Mouse (Mus musculus): ENCODE measurements around the gene Zdhhc14. TPM values are rescaled to one million over a fixed set of nuclear protein-coding genes. Genes with fewer than 3 reads are reported as not detected.
A peak's percentile ranks its signal among the peaks of the same experiment; 100 is the strongest.

Zdhhc14 gene
- total RNA-seq, 2 experiments from 2014 or later: 25.9 to 29.4 TPM

GRCm38 (mm10) chr17:5545065-5545464, 52.7 kb downstream of the Zdhhc14 start:
- no peak for DNase-seq (ENCODE audit: extremely low spot score in 1 of 2, low spot score in 2 of 2)

DNA sequence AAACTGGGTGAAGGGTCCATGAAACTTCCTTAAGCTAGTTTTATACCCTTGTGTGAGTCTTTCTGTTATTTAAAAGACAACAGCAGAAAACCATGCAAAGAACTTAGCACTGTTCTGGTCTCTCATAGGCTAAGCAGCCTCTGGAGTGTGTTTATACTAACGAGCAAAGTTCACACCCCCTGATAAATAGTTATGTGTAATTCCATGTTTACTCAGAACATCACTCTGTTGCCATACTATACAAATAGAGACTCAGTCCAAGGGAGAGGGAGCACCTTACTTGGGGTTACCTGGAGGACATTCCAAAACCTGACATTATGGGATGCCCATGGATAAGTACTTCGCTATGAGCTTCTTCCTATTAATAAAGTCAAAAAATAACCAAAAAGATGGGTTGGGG, 56.2 kb downstream of the Zdhhc14 start:
- intact Hi-C loops (cut with DNase I): no loop called here
- DNase-seq (ENCODE audit: extremely low spot score in 1 of 2, low spot score in 2 of 2): no peak

More at GRCm38 (mm10) chr17:5545065-5545464, 52.7 kb downstream of the Zdhhc14 start:
- intact Hi-C loops (cut with DNase I): no loop called here

- intact Hi-C loops (cut with DNase I): no loop called here
- DNase-seq (ENCODE audit: extremely low spot score in 1 of 2, low spot score in 2 of 2): no peak
Observed at GRCm38 (mm10) chr17:5549460-5549859, 57.1 kb downstream of the Zdhhc14 start.

GRCm38 (mm10) chr17:5550444-5550843, 58.1 kb downstream of the Zdhhc14 start:
- intact Hi-C loops (cut with DNase I): loop anchor here (5.0 kb wide), 1 partner anchor 58 kb away; the partner anchor contains the start of gene Zdhhc14
- DNase-seq (ENCODE audit: extremely low spot score in 1 of 2, low spot score in 2 of 2): peak; percentile 40 to 54

GRCm38 (mm10) chr17:5551136-5551535, 58.8 kb downstream of the Zdhhc14 start:
- intact Hi-C loops (cut with DNase I): loop anchor here (5.0 kb wide), 1 partner anchor 59 kb away; the partner anchor contains the start of gene Zdhhc14

GRCm38 (mm10) chr17:5552036-5552760, 59.8 kb downstream of the Zdhhc14 start:
- intact Hi-C loops (cut with DNase I): loop anchor here (5.0 kb wide), 1 partner anchor 60 kb away; the partner anchor contains the start of gene Zdhhc14
- DNase-seq (ENCODE audit: extremely low spot score in 1 of 2, low spot score in 2 of 2): no peak

More at GRCm38 (mm10) chr17:5551136-5551535, 58.8 kb downstream of the Zdhhc14 start:
- DNase-seq (ENCODE audit: extremely low spot score in 1 of 2, low spot score in 2 of 2): no peak

DNA sequence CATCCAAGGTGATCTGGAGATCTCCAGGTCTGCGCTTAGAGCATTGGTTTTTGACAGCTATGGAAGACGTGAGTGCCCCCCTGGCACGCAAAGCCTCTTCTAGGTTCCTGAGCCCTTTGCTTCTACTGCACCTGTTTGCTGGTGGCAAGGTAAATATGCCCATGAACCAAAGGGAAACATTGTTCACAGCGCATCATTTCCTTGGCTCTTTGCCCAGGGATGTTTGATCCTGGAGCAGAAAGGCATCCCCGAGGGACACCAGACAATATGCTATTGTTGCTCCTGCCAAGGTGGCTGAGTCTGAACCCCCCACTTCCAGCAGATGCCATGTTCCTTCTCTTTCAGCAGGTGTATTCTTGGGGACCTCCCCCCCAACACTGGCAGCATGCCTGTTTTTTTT, 61.2 kb downstream of the Zdhhc14 start:
- intact Hi-C loops (cut with DNase I): loop anchor here (5.0 kb wide), 1 partner anchor 61 kb away; the partner anchor contains the start of gene Zdhhc14
- DNase-seq (ENCODE audit: extremely low spot score in 1 of 2, low spot score in 2 of 2): no peak

GRCm38 (mm10) chr17:5554573-5554972, 62.2 kb downstream of the Zdhhc14 start:
- intact Hi-C loops (cut with DNase I): loop anchor here (5.0 kb wide), 1 partner anchor 62 kb away; the partner anchor contains the start of gene Zdhhc14

DNA sequence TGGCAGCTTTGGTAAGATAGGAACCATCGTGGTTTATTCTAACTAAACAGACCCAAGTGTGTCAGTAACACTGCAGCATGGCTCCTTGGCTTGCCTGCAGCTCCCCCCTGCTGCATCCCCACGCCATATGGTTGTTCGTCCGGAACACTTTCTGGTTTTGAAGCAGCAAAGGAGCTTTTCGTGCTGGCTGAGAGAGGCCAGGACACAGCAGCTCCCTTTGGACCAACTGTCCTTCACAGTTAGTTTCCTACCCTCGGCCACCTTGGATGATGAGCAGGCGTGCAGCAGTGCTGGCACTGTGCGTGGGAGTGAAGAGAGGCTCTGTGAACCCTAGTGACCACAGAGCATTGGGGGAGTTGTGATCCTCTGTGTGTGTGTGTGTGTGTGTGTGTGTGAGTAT, 64.2 kb downstream of the Zdhhc14 start:
- intact Hi-C loops (cut with DNase I): no loop called here
- DNase-seq (ENCODE audit: extremely low spot score in 1 of 2, low spot score in 2 of 2): no peak

More at GRCm38 (mm10) chr17:5554573-5554972, 62.2 kb downstream of the Zdhhc14 start:
- DNase-seq (ENCODE audit: extremely low spot score in 1 of 2, low spot score in 2 of 2): no peak

DNA sequence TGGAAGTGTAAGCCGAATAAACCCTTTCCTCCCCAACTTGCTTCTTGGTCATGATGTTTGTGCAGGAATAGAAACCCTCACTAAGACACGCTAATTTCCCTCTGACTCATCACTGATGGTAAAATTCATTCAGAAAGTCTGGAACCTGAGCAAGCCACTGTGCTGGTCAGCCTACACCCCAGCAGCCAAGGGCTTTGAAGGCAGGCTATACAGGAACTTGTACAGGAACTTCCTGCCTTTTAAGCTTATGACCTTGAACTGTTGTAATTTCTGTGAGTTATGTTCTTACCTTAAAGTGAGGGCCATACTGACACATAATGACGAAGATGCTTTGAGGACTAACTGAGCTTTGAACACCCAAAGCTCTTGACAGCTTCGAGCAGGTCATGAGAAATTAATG, 67.9 kb downstream of the Zdhhc14 start:
- intact Hi-C loops (cut with DNase I): no loop called here
- DNase-seq (ENCODE audit: extremely low spot score in 1 of 2, low spot score in 2 of 2): no peak

GRCm38 (mm10) chr17:5563108-5563507, 70.8 kb downstream of the Zdhhc14 start:
- intact Hi-C loops (cut with DNase I): no loop called here
- DNase-seq (ENCODE audit: extremely low spot score in 1 of 2, low spot score in 2 of 2): no peak

DNA sequence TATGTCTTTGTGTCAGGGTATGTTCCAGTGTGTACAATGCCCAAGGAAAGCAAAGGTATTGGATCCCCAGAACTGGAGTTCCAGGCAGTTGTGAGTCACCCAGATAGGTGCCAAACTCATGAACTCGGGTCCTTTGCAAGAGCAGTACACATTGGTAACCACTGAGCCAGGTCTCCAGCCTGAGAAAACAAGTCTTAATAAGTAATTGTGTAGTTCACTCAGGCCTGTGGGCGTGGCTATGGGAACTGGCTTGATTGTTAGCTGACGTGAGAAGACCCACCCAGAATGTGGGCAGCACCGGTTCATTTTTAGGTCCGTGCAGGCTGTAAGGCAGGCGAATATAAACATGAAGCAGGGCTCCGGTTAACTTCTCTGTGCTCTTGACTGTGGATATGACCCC, 73.6 kb downstream of the Zdhhc14 start:
- DNase-seq (ENCODE audit: extremely low spot score in 1 of 2, low spot score in 2 of 2): no peak
- intact Hi-C loops (cut with DNase I): no loop called here

DNA sequence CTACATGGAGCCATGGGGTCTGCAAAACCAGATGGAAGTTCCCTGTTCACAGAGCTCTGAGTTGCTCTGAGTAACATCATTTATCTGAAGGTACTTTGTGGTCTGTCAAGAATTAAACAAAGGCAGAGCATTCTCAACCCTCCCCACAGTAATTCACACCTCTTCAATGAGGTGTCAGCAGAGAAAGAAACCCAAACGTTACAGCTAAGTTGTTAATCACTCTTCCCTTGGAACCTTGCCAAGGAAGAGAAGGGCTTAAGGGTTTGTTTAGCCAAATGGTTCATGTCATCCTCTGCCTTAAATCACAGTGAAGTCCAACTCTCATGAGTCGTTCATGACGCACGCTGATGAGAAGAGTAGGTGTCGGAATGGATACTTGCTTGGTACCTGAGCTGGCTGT, 75.6 kb downstream of the Zdhhc14 start:
- DNase-seq (ENCODE audit: extremely low spot score in 1 of 2, low spot score in 2 of 2): no peak
- intact Hi-C loops (cut with DNase I): no loop called here

DNA sequence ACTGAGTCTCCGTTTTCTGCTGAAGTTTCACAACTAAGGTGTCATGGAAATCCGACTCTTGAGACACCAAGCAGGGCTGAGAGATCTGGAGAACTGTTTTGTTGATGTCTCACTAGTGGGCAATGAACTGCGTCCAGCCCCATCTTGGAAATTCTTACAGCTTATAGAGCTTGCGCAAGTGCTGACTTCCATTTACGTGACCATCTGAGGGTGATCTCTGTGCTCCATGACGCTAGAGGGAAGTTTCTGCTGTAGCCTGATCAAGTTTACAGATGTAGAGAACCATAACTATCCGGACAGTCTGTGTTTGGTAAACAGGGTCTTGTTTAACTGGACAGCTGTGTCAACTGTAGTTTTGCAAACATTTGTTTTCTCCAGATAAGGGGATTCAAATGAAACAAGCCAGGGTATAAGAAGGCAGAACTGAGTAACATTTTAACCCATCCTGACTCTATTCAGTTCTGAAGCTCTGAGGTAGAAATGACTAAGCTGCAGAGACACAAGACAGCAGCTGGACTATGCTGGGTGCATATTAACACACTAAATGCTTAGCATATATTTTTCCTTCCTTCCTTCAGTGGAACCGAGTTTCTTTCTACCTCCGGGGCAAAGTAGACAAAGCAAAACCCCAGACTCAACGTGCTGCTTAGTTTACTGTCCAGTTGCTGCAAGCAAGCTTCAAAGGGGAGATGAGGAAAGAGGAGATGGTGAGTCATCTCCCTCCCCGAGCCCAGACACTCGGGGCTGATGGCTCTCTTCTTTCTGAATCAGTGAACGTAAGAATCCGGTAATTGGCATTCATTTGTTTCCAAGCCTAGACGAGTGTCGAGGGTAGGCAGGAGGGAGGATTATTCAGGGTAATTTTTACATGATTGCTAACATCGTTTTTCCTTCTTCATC, 77.0 kb downstream of the Zdhhc14 start:
- intact Hi-C loops (cut with DNase I): no loop called here
- no peak for DNase-seq (ENCODE audit: extremely low spot score in 1 of 2, low spot score in 2 of 2)

DNA sequence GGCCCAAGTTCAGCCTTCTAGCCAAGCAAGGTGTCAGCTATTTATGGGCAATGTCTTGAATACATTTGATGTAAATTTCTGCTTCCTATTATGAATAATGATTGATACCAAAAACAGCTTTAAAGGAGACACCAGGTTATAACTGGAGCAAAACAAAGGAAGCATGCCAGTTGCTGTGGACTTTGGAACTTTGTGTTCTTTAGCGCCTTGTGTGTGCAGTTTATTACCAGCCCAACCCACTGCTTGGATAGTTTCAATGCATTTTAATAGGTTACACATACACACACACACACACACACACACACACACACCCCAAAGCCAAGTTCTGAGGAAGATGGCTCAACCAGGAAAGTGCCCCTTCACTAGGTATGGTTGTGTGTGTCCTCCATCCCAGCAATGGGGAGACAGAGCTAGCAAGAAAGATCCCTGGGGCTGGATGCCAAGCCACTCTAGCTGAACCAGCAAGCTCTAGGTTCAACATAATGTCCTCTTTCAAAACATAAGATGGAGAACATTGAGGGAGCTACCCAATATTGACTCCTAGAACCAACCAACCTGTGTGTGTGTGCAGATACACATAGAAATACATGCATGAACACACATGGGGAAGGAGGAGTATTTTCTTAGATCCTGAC, 79.9 kb downstream of the Zdhhc14 start:
- DNase-seq (ENCODE audit: extremely low spot score in 1 of 2, low spot score in 2 of 2): no peak
- intact Hi-C loops (cut with DNase I): no loop called here

GRCm38 (mm10) chr17:5572745-5573420, 80.5 kb downstream of the Zdhhc14 start:
- intact Hi-C loops (cut with DNase I): no loop called here
- no peak for DNase-seq (ENCODE audit: extremely low spot score in 1 of 2, low spot score in 2 of 2)

GRCm38 (mm10) chr17:5574672-5575071, 82.3 kb downstream of the Zdhhc14 start:
- intact Hi-C loops (cut with DNase I): no loop called here
- DNase-seq (ENCODE audit: extremely low spot score in 1 of 2, low spot score in 2 of 2): no peak

- intact Hi-C loops (cut with DNase I): no loop called here
- peak in 1 of 2 experiments; percentile 35 for DNase-seq (ENCODE audit: extremely low spot score in 1 of 2, low spot score in 2 of 2)
Observed at GRCm38 (mm10) chr17:5575518-5575917, 83.2 kb downstream of the Zdhhc14 start.
